Mouse (Mus musculus): ENCODE results near the gene Jak1.

- no peak for TF ChIP-seq CTCF (IDR thresholded peaks at IDR 0.05; ENCODE audit: extremely low read depth, insufficient read depth, low read length)
- TF ChIP-seq POLR2A (IDR thresholded peaks at IDR 0.05; ENCODE audit: extremely low read depth, insufficient read depth, low read length), result no peak
These were observed 90.0 kb downstream of the Jak1 start for GRCm38 (mm10) chr4:101174916-101175625.

All from cortical plate, adult 2 months (tissue).